In the genomic region with DNA sequence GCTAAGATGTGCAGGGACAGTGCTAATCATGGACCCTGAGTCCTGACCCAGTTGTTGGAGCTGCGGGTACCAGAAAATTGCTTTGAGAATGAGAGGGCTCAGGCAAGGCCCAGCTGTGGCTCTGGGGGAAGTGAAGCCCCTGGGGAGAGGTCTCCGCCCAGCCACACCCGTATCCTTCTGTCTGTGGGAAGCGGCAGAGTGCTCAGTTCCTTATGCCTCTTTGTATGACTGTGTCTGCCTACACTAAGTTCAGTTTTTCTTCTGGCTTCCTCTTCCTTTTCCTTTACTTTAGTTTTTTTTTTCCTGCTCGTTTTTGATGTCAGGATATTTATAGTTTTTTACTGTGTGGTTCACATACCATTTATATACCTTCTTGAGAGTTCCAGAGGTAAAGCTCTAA, we compare ENCODE assay signal across 8 mouse cellular contexts. TPM values are rescaled to one million over a fixed set of nuclear protein-coding genes. Genes with fewer than 3 reads are reported as not detected.
DNase-seq lines count a peak whose midpoint lies in the region; ATAC-seq and TF ChIP-seq lines count a peak whose summit lies in the region.
"Had no signal": no experiment of that assay in that cellular context is flagged by ENCODE, and none has a peak within 500 bp of the region (broad histone marks: within the 10 kb centered on the region; RNA-seq: fewer than 3 reads in every experiment).

No protein-coding gene starts in this region.

- TF ChIP-seq RAD21 in MEL (IDR thresholded peaks at IDR 0.05; ENCODE audit: low read depth, low read length), result no peak

- H3K27me3 ChIP-seq in MEL (ENCODE audit: control insufficient read depth in 1 of 2, insufficient read depth in 2 of 2, low read length in 2 of 2), result no peaks in the 10 kb centered on the region

- no peak for TF ChIP-seq CTCF in MEL (IDR thresholded peaks at IDR 0.05 in 2 of 3, conservative IDR thresholded peaks at IDR 0.05 in 1 of 3; ENCODE audit: control insufficient read depth in 1 of 3, insufficient read depth in 1 of 3, low read depth in 2 of 3, low read length in 3 of 3, poor library complexity in 1 of 3, severe bottlenecking in 1 of 3)

- H3K4me1 ChIP-seq in MEL (ENCODE audit: control insufficient read depth in 1 of 2, insufficient read depth in 2 of 2, low read length in 2 of 2), result peaks cover 0 to 5% of the 10 kb centered on the region in 2 experiments; a peak in 1 of 4 replicates

- no peak overlapping the region for H3K9ac ChIP-seq in MEL (ENCODE audit: control insufficient read depth, low read depth, low read length, poor library complexity, severe bottlenecking)

- H3K79me2 ChIP-seq in MEL (ENCODE audit: control insufficient read depth, insufficient read depth, low read length, poor library complexity), result no peaks in the 10 kb centered on the region

- H3K27ac ChIP-seq in MEL (ENCODE audit: control insufficient read depth, low read depth, low read length), result no peak overlapping the region

- H3K9me3 ChIP-seq in MEL (replicated peaks; ENCODE audit: insufficient read depth, low read length), result no peaks in the 10 kb centered on the region

- peak; percentile 38 for DNase-seq in kidney, postnatal 10 days
- DNase-seq in kidney, adult 9 months, result no peak
- peak; percentile 40 for DNase-seq in MEL (ENCODE audit: low read depth, low spot score)
- no peak for DNase-seq in MN1 (ENCODE audit: low spot score)
- DNase-seq: cerebellum, adult 11 months had no signal

- TF ChIP-seq POLR2A in MEL (IDR thresholded peaks at IDR 0.05; ENCODE audit: control insufficient read depth in 1 of 2, insufficient read depth in 1 of 2, low read depth in 1 of 2, low read length in 2 of 2, poor library complexity in 1 of 2), result no peak

- TF ChIP-seq EP300 in MEL (IDR thresholded peaks at IDR 0.05; ENCODE audit: low read depth in 1 of 2, low read length in 2 of 2), result no peak

- ATAC-seq in granulocyte monocyte progenitor cell, adult 5-6 weeks (replicated peaks; ENCODE audit: poor library complexity, severe bottlenecking), result peak; percentile 99
- ATAC-seq in megakaryocyte progenitor cell, adult 5-6 weeks (replicated peaks; ENCODE audit: poor library complexity), result peak; percentile 86
- ATAC-seq in cerebellum, adult (ENCODE audit: insufficient number of reproducible peaks, low FRiP score, low TSS enrichment), result no peak

- H3K36me3 ChIP-seq in MEL (ENCODE audit: control insufficient read depth in 1 of 2, insufficient read depth in 2 of 2, low read length in 2 of 2), result peaks cover 7% of the 10 kb centered on the region in 2 experiments

- H3K4me3 ChIP-seq in MEL (ENCODE audit: control insufficient read depth in 1 of 2, insufficient read depth in 1 of 2, low read depth in 2 of 2, low read length in 2 of 2), result no peak overlapping the region

TF ChIP-seq in MEL, 35 proteins besides CTCF, POLR2A, EP300 and RAD21:
- TF ChIP-seq CHD1 (IDR thresholded peaks at IDR 0.05; ENCODE audit: low read depth, low read length), result no peak

RNA-seq across cellular contexts. Expression of a gene that starts 46.4 kb away (rescaled TPM):
- 12.3 and 13.6 TPM in 2 replicates for total RNA-seq in MEL (2012; rRNA removed)
- polyA plus RNA-seq in MEL (2012; ENCODE audit: insufficient read depth in 1 of 2, insufficient read length in 2 of 2, low read depth in 1 of 2, low replicate concordance in 2 of 2, missing spikeins in 1 of 2), result 10 to 100 TPM; 15.1 to 30.6 TPM
- 23.6 and 25.4 TPM in 2 replicates for total RNA-seq in granulocyte monocyte progenitor cell, adult 5-6 weeks (2014; fragmentation: Nextera tagmentation)
- total RNA-seq in granulocyte monocyte progenitor cell, adult 5-6 weeks (2017), result 26.3 and 29.8 TPM in 2 replicates
- total RNA-seq in megakaryocyte progenitor cell, adult 5-6 weeks (2015), result 20.0 and 21.7 TPM in 2 replicates
- total RNA-seq in megakaryocyte progenitor cell, adult 5-6 weeks (2017), result 30.2 and 32.8 TPM in 2 replicates

RNA-seq across cellular contexts. Expression of a gene that starts 58.4 kb away (rescaled TPM):
- total RNA-seq in MEL (2012; rRNA removed), result not detected in 2 replicates
- polyA plus RNA-seq in MEL (2012; ENCODE audit: insufficient read depth in 1 of 2, insufficient read length in 2 of 2, low read depth in 1 of 2, low replicate concordance in 2 of 2, missing spikeins in 1 of 2), result under 1 TPM in 1 of 2 experiments, not detected in 1; 0.04 TPM
- total RNA-seq in granulocyte monocyte progenitor cell, adult 5-6 weeks (2014; fragmentation: Nextera tagmentation), result 0.79 and 0.80 TPM in 2 replicates
- 1.1 and 2.4 TPM in 2 replicates for total RNA-seq in granulocyte monocyte progenitor cell, adult 5-6 weeks (2017)
- total RNA-seq in megakaryocyte progenitor cell, adult 5-6 weeks (2015), result 0.91 and 0.93 TPM in 2 replicates
- 0.54 and 0.88 TPM in 2 replicates for total RNA-seq in megakaryocyte progenitor cell, adult 5-6 weeks (2017)

Comparison
In these comparisons a context has a peak if more than half of its experiments do, and no peak if none do; other contexts are left out.
1. DNase-seq: peak in kidney, postnatal 10 days (single experiment) and MEL (single experiment); none in kidney, adult 9 months (single experiment) and MN1 (single experiment).